Mouse (Mus musculus) hindbrain, embryonic 15.5 days (tissue): Measurements from ENCODE around the gene Iqcg. TPM values are rescaled to one million over a fixed set of nuclear protein-coding genes. Genes with fewer than 3 reads are reported as not detected.
A peak's percentile ranks its signal among the peaks of the same experiment; 100 is the strongest.

ENCODE experiments used
- ATAC-seq: fragments of 200-750 bp; cut with Nextera tagmentation; 2 replicates; pipeline ENCODE4 v1.8.0; 2017; ENCODE audit warnings: low read depth, moderate number of reproducible peaks, moderate TSS enrichment; ENCODE audit not compliant: low FRiP score
- H3K27ac ChIP-seq: fragments of 300-500 bp; sonication (generic); replicated peaks from 2 replicates; pipeline ENCODE4 v1.5.1; 2015; ENCODE audit warnings: mild to moderate bottlenecking, inconsistent platforms
- H3K27me3 ChIP-seq: fragments of 300-500 bp; sonication (generic); 2 replicates; pipeline ENCODE4 v1.6.1; 2015; ENCODE audit warnings: control low read depth, inconsistent platforms
- H3K36me3 ChIP-seq: fragments of 300-500 bp; sonication (generic); 2 replicates; pipeline ENCODE4 v1.6.1; 2015; ENCODE audit warnings: control low read depth, inconsistent platforms
- H3K4me1 ChIP-seq: fragments of 300-500 bp; sonication (generic); replicated peaks from 2 replicates; pipeline ENCODE4 v1.6.1; 2015; ENCODE audit warnings: control low read depth, inconsistent platforms
- H3K4me2 ChIP-seq: fragments of 300-500 bp; sonication (generic); 2 replicates; pipeline ENCODE4 v1.6.1; 2015; ENCODE audit warnings: moderate library complexity, mild to moderate bottlenecking, inconsistent platforms
- H3K4me3 ChIP-seq: fragments of 300-500 bp; sonication (generic); 2 replicates; pipeline ENCODE4 v1.5.1; 2015; ENCODE audit warnings: mild to moderate bottlenecking, inconsistent platforms
- H3K9ac ChIP-seq: fragments of 300-500 bp; sonication (generic); 2 replicates; pipeline ENCODE4 v1.6.1; 2015; ENCODE audit warnings: inconsistent platforms
- H3K9me3 ChIP-seq: fragments of 300-500 bp; sonication (generic); 2 replicates; pipeline ENCODE4 v1.6.1; 2016; ENCODE audit warnings: control low read depth, inconsistent platforms
- WGBS: fragments of 180-500 bp; shearing (Covaris S2); methylation state at CpG from one replicate; pipeline ENCODE4 v1.1.7; 2015; 5-methylcytosine and 5-hydroxymethylcytosine counted together
- polyA plus RNA-seq: library from polyadenylated mRNA; unstranded; fragments of >200 nt; fragmentation: Nextera tagmentation; extraction: Ambion mirVana; gene quantifications from 2 replicates; pipeline ENCODE4 v1.2.1, GENCODE M21; 2015

Iqcg gene
- 6.0 and 6.5 TPM in 2 replicates for polyA plus RNA-seq

DNA sequence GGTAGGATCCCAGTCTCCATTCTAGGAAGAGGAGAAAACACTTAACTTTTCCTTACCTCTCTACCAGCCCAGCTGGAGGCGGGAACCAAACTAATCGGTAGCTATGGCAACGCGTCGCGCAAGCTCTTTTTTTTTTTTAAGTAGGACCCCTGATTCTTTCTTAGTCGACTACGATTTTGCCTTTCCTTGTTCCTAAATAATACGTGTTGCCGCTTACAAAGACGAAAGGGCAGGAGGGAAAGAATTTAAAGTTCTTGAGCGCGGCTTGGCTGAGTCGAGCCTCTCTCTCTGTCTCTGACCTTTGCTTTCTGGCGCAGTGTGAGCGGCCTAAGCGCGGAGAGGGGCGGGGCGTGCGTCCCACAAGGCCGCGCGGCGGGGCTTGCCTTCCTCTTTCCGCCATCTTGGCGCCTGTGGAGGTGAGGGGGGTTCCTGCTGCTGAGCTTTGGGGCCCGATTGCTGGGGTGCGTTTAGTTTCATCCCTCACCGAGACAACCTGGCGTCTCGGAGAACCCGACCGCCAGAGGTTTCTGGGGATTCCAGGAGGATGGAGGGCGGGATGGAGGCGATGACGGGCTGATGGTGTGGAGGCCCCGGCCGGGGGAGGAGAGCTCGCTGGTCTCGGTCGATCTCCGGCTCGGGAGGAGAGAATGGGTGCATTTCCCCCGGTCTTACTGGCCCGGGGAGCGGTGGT, at the start of gene Iqcg, which contains the start of gene Rpl35a:
TSS of gene Iqcg (minus strand) at position 124 of the 691 bp plus-strand sequence.
TSS of gene Rpl35a (plus strand) at position 359 of the 691 bp plus-strand sequence.
- Histone ChIP-seq H3K4me2 (peak within 1 kb of the TSS; percentile 79), H3K9me3 (no peaks in the 10 kb centered on the region)
- WGBS: under 1% methylated on average over 47 of the region's 47 CpGs

DNA sequence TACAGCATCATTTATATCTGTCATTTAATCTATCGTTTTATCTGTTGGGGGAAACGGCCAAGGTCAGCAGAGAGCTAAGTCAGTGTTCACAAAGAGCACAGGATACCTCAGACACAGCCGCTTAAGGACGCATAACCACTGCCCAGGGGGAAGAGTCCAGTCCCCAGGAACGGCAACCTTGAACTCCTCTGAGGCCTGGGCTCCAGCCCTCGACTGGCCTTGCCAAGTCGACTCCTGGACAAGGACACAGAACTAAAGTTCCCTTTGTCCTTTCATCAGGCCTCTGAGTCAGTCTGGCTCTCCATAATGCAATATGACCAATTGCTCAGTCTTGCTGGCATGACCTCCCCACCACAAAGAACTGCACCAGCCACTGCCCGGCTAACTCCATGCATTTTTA, 29.6 kb upstream of the Iqcg start:
- Histone ChIP-seq H3K27me3 (no peaks in the 10 kb centered on the region), H3K4me3 (no peak overlapping the region), H3K4me1 (no peaks in the 10 kb centered on the region), H3K9me3 (no peaks in the 10 kb centered on the region), H3K27ac (no peak overlapping the region), H3K36me3 (peaks cover 32% of the 10 kb centered on the region), H3K4me2 (no peak overlapping the region), H3K9ac (no peak overlapping the region)
- WGBS: 78% methylated on average over 8 of the region's 8 CpGs
- ATAC-seq: no peak

More for the DNA sequence above, at the start of gene Iqcg, which contains the start of gene Rpl35a:
- H3K4me1 ChIP-seq: peaks cover 23% of the 10 kb centered on the region
- no peaks in the 10 kb centered on the region for H3K27me3 ChIP-seq
- peak within 1 kb of the TSS; percentile 88 for H3K27ac ChIP-seq
- peak; percentile 94 for ATAC-seq
- peak within 1 kb of the TSS; percentile 90 for H3K9ac ChIP-seq
- H3K4me3 ChIP-seq: peak within 1 kb of the TSS; percentile 82
- peaks cover 30% of the 10 kb centered on the region for H3K36me3 ChIP-seq

DNA sequence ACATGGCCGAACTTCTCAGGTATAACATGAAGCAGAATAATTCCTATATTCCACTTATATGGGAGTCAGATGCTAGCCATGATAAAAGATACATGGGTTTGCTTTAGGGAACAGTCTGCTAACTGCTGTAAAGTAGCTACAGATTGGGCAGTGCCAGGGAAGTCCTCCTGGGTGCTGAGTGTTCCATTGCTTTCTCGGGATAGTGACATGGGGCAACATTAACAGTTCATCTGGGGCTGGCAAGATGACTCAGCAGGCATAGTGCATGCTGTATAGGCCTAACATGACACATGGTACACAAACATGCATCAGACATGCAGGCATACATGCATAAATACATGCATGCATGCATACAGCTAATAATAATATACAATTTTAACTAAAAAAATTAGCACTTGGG, 28.0 kb upstream of the Iqcg start:
- Histone ChIP-seq H3K9me3 (no peaks in the 10 kb centered on the region), H3K4me3 (no peak overlapping the region), H3K4me2 (no peak overlapping the region), H3K27ac (no peak overlapping the region), H3K27me3 (no peaks in the 10 kb centered on the region), H3K9ac (no peak overlapping the region), H3K36me3 (peaks cover 20% of the 10 kb centered on the region), H3K4me1 (no peaks in the 10 kb centered on the region)
- ATAC-seq: no peak
- WGBS: 86% methylated on average over 2 of the region's 2 CpGs

DNA sequence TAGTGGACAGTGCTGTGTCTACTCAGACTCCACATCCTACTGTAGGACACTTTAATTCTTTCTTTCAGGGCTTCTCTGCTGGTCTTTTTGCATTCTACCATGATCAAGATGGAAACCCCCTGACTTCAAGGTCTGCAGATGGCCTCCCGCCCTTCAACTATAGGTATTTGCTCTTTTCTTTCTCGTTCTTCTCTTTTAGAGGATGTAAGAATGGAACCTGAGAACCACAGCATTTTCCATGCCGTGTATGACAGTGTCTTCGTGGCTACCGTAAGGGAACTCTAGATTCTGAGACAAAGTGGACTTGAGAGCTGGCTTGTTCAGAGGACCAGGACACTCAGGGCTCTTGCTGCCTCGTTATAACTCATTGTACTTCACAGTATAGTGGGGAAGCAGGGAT, 26.9 kb upstream of the Iqcg start:
- WGBS: 96% methylated on average over 6 of the region's 6 CpGs
- Histone ChIP-seq H3K4me3 (no peak overlapping the region), H3K9me3 (no peaks in the 10 kb centered on the region), H3K27ac (no peak overlapping the region), H3K4me2 (no peak overlapping the region), H3K9ac (no peak overlapping the region), H3K4me1 (no peaks in the 10 kb centered on the region), H3K27me3 (no peaks in the 10 kb centered on the region), H3K36me3 (peaks cover 13% of the 10 kb centered on the region)
- ATAC-seq: no peak

DNA sequence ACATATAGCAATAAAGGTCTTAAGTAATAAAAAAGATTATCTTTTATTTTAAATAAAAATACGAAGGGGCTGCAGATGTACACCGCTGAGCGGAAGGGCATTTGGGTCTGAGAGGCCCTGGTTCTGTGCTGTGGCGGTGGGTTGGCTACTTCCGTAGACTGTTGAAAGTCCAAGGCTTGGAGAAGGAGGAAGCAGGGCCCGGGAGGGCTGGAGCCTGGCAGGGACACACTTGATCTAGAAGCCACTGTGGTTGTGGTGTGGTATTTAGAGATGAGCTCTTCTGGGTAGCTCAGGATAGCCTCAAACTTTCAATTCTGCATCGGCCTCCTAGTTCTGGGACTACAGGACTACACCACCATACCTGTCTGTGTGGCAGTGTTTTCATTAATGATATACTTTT, 24.0 kb upstream of the Iqcg start:
- H3K9ac ChIP-seq: no peak overlapping the region
- H3K4me1 ChIP-seq: no peaks in the 10 kb centered on the region
- no peak overlapping the region for H3K27ac ChIP-seq
- ATAC-seq: no peak
- no peak overlapping the region for H3K4me2 ChIP-seq
- peaks cover 19% of the 10 kb centered on the region for H3K36me3 ChIP-seq
- no peaks in the 10 kb centered on the region for H3K9me3 ChIP-seq
- H3K4me3 ChIP-seq: no peak overlapping the region
- WGBS: 96% methylated on average over 7 of the region's 7 CpGs
- H3K27me3 ChIP-seq: no peaks in the 10 kb centered on the region

DNA sequence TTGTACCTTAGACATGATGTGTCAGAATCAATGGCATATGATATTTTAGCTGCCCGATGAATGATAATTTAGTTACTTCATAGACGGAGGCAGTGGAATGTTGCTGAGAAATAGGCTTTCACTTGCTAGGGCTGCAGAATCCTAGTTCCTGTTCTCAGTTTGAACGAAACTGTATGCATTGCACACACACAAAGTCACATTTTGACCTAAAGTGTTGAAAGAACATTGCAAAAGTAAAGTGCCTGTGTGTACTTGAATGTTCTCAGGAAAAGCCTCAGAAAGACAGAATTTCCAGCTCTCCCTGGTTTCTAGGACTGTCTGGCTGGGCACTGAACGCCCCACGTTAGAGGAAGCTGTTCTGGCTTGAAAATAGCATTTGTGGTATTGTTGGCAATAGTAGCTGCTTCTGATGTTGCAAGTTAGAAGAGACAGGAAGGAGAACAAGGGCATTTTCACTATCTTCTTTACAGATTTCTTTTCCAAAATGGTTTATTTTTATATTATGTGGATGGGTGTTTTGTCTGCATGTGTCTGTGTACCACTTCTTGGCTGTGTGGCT, 21.1 kb upstream of the Iqcg start:
- Histone ChIP-seq H3K36me3 (peaks cover 23% of the 10 kb centered on the region), H3K4me2 (no peak overlapping the region), H3K27me3 (no peaks in the 10 kb centered on the region), H3K9ac (no peak overlapping the region), H3K9me3 (no peaks in the 10 kb centered on the region), H3K4me1 (no peaks in the 10 kb centered on the region), H3K27ac (no peak overlapping the region), H3K4me3 (no peak overlapping the region)
- no peak for ATAC-seq
- WGBS: 93% methylated on average over 5 of the region's 5 CpGs

DNA sequence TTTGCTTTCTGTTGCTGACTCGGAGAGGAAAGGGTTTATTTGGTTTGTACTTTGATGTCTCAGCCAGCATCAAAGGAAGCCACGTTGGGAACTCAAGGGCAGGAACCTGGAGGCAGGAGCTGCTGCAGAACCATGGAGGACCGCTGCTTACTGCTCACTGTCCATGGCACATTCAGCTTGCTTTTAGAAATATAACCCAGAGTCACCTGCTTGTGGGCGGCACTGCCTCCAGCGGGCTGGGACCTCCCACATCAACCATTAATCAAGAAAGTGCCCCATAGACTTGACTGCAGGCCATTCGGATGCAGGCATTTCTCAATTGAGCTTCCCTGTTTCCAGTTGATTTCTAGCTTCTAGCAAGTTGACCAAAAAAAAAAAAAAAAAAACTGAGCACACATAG, 20.1 kb upstream of the Iqcg start:
- H3K27me3 ChIP-seq: no peaks in the 10 kb centered on the region
- no peak overlapping the region for H3K9ac ChIP-seq
- ATAC-seq: no peak
- no peak overlapping the region for H3K4me3 ChIP-seq
- WGBS: 73% methylated on average over 6 of the region's 6 CpGs
- H3K4me2 ChIP-seq: no peak overlapping the region
- H3K36me3 ChIP-seq: peaks cover 20% of the 10 kb centered on the region
- H3K27ac ChIP-seq: no peak overlapping the region
- no peaks in the 10 kb centered on the region for H3K4me1 ChIP-seq
- no peaks in the 10 kb centered on the region for H3K9me3 ChIP-seq

DNA sequence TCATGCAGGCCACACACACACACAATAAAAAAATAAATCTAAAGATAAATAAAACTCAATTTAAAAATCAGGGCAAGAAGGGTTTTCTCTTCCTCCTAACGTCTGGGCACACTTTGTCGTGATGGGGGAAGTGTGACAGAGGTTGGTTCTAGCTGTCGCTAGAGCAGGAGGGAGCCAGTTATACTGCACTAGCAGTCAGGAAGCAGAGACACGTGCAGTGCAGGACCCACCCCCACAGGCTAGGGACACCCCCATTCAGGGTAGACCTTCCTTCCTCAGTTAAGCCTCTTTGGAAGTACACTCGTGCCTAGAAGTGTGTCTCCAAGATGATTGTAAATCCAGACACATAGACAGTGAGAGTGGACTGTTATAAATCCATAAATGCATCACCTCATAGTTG, 18.9 kb upstream of the Iqcg start:
- peaks cover 18% of the 10 kb centered on the region for H3K36me3 ChIP-seq
- no peak for ATAC-seq
- H3K27me3 ChIP-seq: no peaks in the 10 kb centered on the region
- no peak overlapping the region for H3K9ac ChIP-seq
- 79% methylated on average over 5 of the region's 5 CpGs for WGBS
- H3K4me2 ChIP-seq: no peak overlapping the region
- H3K9me3 ChIP-seq: no peaks in the 10 kb centered on the region
- H3K4me1 ChIP-seq: no peaks in the 10 kb centered on the region
- no peak overlapping the region for H3K4me3 ChIP-seq
- no peak overlapping the region for H3K27ac ChIP-seq

DNA sequence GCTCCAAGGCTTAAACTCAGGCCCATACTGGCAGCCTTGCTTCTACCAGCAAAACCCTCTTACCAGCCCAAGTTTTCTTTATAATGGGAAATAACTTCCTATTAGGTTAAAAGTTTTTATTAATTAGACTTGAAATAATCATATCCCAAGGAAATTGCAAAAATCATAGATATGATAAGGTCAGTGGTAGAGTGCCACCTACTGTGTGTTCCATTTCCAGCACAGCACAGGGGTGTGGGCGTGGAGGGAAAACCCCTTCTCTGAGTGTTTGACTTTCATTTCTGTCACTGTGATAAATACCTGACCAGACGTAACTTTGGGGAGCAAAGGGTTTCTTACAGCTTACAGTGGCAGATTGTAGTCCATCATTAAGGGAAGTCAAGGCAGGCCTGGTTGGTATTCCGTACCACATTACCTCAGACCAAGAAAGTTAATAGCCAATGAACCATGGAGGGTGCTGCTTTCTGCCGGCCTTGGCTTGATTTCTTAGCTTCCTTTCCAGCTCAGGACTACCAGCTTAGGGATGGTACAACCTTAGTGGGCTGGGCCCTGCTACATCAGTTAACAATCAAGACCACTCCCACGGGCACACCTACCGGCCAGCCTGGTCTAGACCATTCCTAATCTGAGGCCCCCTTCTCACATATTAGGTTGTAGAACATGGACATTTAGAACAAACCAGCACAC, 17.0 kb upstream of the Iqcg start:
- 91% methylated on average over 6 of the region's 6 CpGs for WGBS
- H3K4me2 ChIP-seq: no peak overlapping the region
- H3K9me3 ChIP-seq: no peaks in the 10 kb centered on the region
- H3K4me3 ChIP-seq: no peak overlapping the region
- no peaks in the 10 kb centered on the region for H3K4me1 ChIP-seq
- no peak for ATAC-seq
- no peak overlapping the region for H3K27ac ChIP-seq
- H3K27me3 ChIP-seq: no peaks in the 10 kb centered on the region
- H3K36me3 ChIP-seq: peaks cover 24% of the 10 kb centered on the region
- no peak overlapping the region for H3K9ac ChIP-seq

DNA sequence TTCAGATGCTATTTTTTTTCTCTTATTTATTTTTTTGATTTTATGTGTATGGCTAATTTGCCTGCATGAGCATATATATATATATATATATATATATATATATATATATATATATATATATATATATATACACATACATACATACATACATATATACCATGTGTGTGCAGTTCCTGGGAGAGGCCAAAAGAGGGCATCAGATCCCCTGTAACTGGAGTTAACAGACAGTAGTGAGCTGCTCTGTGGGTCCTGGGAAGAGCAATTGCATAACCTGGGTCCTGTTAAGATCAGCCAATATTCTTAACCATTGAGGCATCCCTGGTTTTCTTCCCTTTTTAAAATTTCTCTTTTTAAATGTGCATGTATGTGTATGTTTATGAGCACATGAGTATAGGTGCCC, 14.9 kb upstream of the Iqcg start:
- Histone ChIP-seq H3K4me2 (no peak overlapping the region), H3K27ac (no peak overlapping the region), H3K4me3 (no peak overlapping the region), H3K36me3 (peaks cover 31% of the 10 kb centered on the region), H3K9ac (no peak overlapping the region), H3K9me3 (no peaks in the 10 kb centered on the region), H3K27me3 (no peaks in the 10 kb centered on the region), H3K4me1 (no peaks in the 10 kb centered on the region)
- no peak for ATAC-seq

DNA sequence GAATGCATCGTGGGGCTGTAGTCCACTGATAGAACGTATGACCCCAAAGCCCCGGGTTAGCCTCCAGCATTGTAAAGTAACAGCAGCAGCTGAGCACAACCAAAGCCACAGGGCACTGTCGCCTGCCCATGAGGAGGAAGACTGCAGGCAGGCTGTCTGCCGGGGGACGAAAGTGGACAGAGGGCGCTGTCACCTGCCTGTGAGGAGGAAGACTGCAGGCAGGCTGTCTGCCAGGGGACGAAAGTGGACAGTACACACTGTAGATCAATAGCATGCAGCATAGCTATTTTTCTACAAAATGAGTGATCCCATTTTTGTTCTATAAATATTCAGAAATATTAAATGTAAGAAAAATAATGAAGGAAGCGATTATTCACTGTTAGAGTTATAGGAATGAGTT, 8.6 kb upstream of the Iqcg start:
- Histone ChIP-seq H3K9ac (no peak overlapping the region), H3K4me1 (peaks cover 19% of the 10 kb centered on the region), H3K27ac (no peak overlapping the region), H3K4me3 (no peak overlapping the region), H3K36me3 (peaks cover 29% of the 10 kb centered on the region), H3K4me2 (no peak overlapping the region), H3K9me3 (no peaks in the 10 kb centered on the region), H3K27me3 (no peaks in the 10 kb centered on the region)
- WGBS: 76% methylated on average over 9 of the region's 9 CpGs
- no peak for ATAC-seq

DNA sequence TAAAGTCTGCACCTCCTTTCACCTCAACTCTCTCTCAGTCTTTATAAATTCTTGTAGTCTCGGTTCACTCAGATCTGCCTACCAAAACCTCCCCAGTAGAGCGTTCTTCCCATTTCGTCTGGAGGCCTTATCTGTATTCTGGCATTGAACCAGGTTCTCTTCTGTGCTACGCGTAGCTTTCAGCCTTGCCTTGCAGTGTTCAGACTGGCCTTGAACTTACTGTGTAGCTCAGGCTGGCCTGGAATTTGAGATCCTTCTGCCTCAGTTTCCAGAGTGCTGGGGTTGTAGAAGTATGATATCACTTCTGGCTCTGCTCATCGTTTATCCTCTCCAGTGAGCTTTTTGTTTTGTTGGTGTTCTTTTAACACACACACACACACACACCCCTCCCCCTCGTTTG, 7.2 kb upstream of the Iqcg start:
- no peaks in the 10 kb centered on the region for H3K9me3 ChIP-seq
- peak overlapping the region; percentile 81 for H3K4me2 ChIP-seq
- no peaks in the 10 kb centered on the region for H3K27me3 ChIP-seq
- H3K4me1 ChIP-seq: peaks cover 27% of the 10 kb centered on the region
- peak overlapping the region; percentile 83; the same call in 1 of the 2 replicates for H3K27ac ChIP-seq
- 15% methylated on average over 7 of the region's 7 CpGs for WGBS
- peak overlapping the region; percentile 64 for H3K9ac ChIP-seq
- H3K4me3 ChIP-seq: peak overlapping the region; percentile 70
- no peak for ATAC-seq
- H3K36me3 ChIP-seq: peaks cover 37% of the 10 kb centered on the region
